Mouse (Mus musculus): ENCODE data around the gene Reln. TPM values are rescaled to one million over a fixed set of nuclear protein-coding genes. Genes with fewer than 3 reads are reported as not detected.

The Reln gene
- polyA plus RNA-seq, 1 experiment from 2014 or later: 10.1 TPM

DNA sequence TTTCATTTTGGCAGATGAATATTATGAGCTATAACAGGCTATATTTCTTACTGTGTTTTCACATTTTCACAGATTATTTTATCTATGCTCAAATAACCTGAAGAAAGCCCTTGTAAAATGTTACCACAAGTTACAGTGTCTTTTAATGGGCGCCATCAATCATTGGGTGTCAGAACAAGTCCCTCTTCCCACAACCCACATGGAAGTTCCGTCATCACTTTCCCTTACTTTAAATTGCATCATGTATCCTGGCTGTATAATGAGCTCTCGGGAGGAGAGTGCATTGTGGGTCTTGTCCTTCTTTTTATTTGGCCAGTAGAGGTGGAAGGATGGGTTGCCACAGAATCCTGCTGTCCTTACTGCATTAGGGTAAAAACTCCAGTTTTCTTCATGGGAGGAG lies 434.8 kb downstream of the Reln start:
- Histone ChIP-seq H3K9me3 (ENCODE audit: control insufficient read depth, low read length) (no peaks in the 10 kb centered on the region), H3K4me3 (ENCODE audit: low read depth, low read length) (no peak overlapping the region), H3K36me3 (ENCODE audit: control insufficient read depth, insufficient read depth, low read length) (no peaks in the 10 kb centered on the region), H3K27ac (ENCODE audit: low read depth, low read length) (no peak overlapping the region), H3K4me1 (ENCODE audit: control insufficient read depth, insufficient read depth, low read length) (no peaks in the 10 kb centered on the region), H3K27me3 (ENCODE audit: control insufficient read depth, insufficient read depth, low read length) (no peaks in the 10 kb centered on the region), H3K4me2 (no peak overlapping the region), H3K9ac (ENCODE audit: low read length) (no peak overlapping the region)
- no peak for DNase-seq (ENCODE audit: low spot score, missing footprints)
- no peak for ATAC-seq (ENCODE audit: low FRiP score)
- 85% methylated on average over 3 of the region's 3 CpGs for WGBS

DNA sequence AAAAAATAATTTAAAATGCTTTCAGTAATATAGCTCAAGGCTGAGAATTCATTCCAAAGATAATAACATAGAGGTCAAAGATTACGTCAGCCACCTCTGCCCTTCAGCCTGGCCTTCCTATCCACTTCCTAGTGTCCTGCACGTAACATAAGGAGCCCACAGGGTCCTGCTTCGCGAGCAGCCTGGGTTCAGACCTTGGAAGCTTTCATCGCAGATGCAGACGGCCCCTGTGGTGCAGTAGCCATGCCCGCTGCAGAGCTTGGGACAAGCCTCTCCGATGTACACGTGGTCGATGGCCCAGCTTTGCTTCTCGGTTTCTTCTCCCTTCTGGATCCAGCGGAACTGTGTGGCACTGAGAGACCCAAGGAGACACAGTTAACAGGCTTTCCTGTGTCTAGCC lies 443.1 kb downstream of the Reln start:
- no peak overlapping the region for H3K4me3 ChIP-seq (ENCODE audit: low read depth, low read length)
- no peaks in the 10 kb centered on the region for H3K36me3 ChIP-seq (ENCODE audit: control insufficient read depth, insufficient read depth, low read length)
- H3K27ac ChIP-seq (ENCODE audit: low read depth, low read length): no peak overlapping the region
- no peak overlapping the region for H3K9ac ChIP-seq (ENCODE audit: low read length)
- ATAC-seq (ENCODE audit: low FRiP score): no peak
- 63% methylated on average over 12 of the region's 12 CpGs for WGBS
- H3K4me1 ChIP-seq (ENCODE audit: control insufficient read depth, insufficient read depth, low read length): no peaks in the 10 kb centered on the region
- H3K9me3 ChIP-seq (ENCODE audit: control insufficient read depth, low read length): no peaks in the 10 kb centered on the region
- no peaks in the 10 kb centered on the region for H3K27me3 ChIP-seq (ENCODE audit: control insufficient read depth, insufficient read depth, low read length)
- DNase-seq (ENCODE audit: low spot score, missing footprints): no peak
- no peak overlapping the region for H3K4me2 ChIP-seq

DNA sequence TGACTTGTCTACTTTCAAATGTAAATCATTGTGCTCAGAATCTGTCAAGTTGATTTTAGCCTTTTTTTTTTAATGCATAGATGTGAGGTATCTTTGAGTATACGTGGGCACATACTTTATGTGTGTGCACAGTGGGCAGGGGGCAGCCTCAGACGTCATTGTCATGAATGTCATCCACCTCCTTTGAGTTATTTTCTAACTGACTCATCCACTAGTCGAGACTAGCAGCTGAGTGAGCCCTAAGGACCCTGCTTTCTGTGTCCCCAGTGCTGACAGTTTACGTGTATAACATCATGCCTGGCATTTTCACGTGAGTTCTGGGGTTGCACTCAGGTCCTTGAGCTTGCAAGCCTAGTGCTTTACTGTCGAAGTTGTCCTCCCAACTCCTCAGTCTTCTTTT lies 443.6 kb downstream of the Reln start:
- no peak overlapping the region for H3K4me3 ChIP-seq (ENCODE audit: low read depth, low read length)
- no peaks in the 10 kb centered on the region for H3K27me3 ChIP-seq (ENCODE audit: control insufficient read depth, insufficient read depth, low read length)
- ATAC-seq (ENCODE audit: low FRiP score) (no peak), DNase-seq (ENCODE audit: low spot score, missing footprints) (no peak)
- H3K4me2 ChIP-seq: no peak overlapping the region
- WGBS: 80% methylated on average over 6 of the region's 6 CpGs
- H3K4me1 ChIP-seq (ENCODE audit: control insufficient read depth, insufficient read depth, low read length): no peaks in the 10 kb centered on the region
- H3K27ac ChIP-seq (ENCODE audit: low read depth, low read length): no peak overlapping the region
- H3K36me3 ChIP-seq (ENCODE audit: control insufficient read depth, insufficient read depth, low read length): no peaks in the 10 kb centered on the region
- no peaks in the 10 kb centered on the region for H3K9me3 ChIP-seq (ENCODE audit: control insufficient read depth, low read length)
- no peak overlapping the region for H3K9ac ChIP-seq (ENCODE audit: low read length)

DNA sequence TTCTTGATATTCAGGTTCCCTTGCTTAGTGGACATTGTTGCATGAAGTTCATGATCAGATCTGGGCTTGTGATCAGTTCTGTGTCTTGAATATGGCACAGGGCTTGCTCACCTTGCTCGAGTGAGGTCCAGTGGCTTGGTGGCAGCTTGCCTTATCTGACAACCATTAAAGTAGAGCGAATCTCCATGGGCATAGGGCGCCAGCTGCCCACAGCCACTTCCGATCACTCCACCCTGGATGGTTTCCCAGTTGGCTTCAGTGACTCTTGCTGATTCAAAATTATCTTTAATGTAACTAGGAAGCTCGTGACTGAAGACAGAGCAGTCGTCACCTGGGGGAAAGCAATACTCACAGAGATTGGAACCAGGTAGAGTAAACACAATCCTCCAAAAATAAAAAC lies 445.6 kb downstream of the Reln start:
- 92% methylated on average over 6 of the region's 6 CpGs for WGBS
- DNase-seq (ENCODE audit: low spot score, missing footprints): no peak

DNA sequence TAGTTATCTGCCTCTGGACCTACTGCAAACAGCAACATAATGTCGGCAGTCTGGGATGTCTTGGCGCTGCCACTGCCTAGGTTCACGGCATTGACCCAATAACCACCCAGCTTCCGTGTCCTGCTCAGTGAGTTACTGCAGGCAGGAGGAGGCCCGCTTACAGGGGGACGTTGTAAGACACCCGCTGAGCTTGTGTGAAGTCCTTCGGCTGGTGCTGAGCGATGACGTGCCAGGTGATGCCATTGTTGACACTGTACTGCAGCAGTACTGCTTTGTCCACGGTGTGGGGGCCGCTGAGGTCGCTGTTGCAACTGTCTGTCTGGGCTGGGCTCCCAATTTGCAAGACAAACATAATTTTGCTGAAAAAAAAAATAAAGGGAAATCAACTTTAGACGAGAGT lies 447.9 kb downstream of the Reln start:
- Histone ChIP-seq H3K27ac (ENCODE audit: low read depth, low read length) (no peak overlapping the region), H3K4me1 (ENCODE audit: control insufficient read depth, insufficient read depth, low read length) (no peaks in the 10 kb centered on the region), H3K9ac (ENCODE audit: low read length) (no peak overlapping the region), H3K4me3 (ENCODE audit: low read depth, low read length) (no peak overlapping the region), H3K4me2 (no peak overlapping the region), H3K9me3 (ENCODE audit: control insufficient read depth, low read length) (no peaks in the 10 kb centered on the region), H3K27me3 (ENCODE audit: control insufficient read depth, insufficient read depth, low read length) (no peaks in the 10 kb centered on the region), H3K36me3 (ENCODE audit: control insufficient read depth, insufficient read depth, low read length) (no peaks in the 10 kb centered on the region)
- DNase-seq (ENCODE audit: low spot score, missing footprints): no peak
- 80% methylated on average over 14 of the region's 14 CpGs for WGBS
- no peak for ATAC-seq (ENCODE audit: low FRiP score)

More for the DNA sequence above, 445.6 kb downstream of the Reln start:
- no peaks in the 10 kb centered on the region for H3K36me3 ChIP-seq (ENCODE audit: control insufficient read depth, insufficient read depth, low read length)
- ATAC-seq (ENCODE audit: low FRiP score): no peak
- H3K4me2 ChIP-seq: no peak overlapping the region
- no peaks in the 10 kb centered on the region for H3K9me3 ChIP-seq (ENCODE audit: control insufficient read depth, low read length)
- H3K27ac ChIP-seq (ENCODE audit: low read depth, low read length): no peak overlapping the region
- H3K4me3 ChIP-seq (ENCODE audit: low read depth, low read length): no peak overlapping the region
- no peaks in the 10 kb centered on the region for H3K4me1 ChIP-seq (ENCODE audit: control insufficient read depth, insufficient read depth, low read length)
- H3K27me3 ChIP-seq (ENCODE audit: control insufficient read depth, insufficient read depth, low read length): no peaks in the 10 kb centered on the region
- H3K9ac ChIP-seq (ENCODE audit: low read length): no peak overlapping the region

DNA sequence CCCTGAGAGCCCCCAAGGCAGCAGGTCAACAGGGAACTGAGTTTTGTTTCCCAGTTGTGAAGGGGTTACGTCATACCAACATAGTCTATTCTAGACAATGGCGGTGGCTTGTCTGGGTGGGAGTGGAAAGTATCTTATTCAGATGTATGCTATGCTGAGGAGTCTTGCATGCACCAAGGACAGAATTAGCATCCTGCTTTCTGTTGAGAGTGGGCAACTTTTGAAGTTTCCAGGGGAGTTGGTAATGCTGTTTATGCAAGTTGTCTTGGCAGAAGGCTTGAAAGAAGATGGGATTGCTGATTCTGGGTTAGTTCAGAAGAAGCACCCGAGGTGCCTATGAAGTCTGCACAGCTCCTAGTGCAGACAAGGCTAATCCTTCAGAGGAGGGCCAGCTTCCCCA lies 450.3 kb downstream of the Reln start:
- Histone ChIP-seq H3K4me2 (no peak overlapping the region), H3K4me1 (ENCODE audit: control insufficient read depth, insufficient read depth, low read length) (no peaks in the 10 kb centered on the region), H3K9me3 (ENCODE audit: control insufficient read depth, low read length) (no peaks in the 10 kb centered on the region), H3K27ac (ENCODE audit: low read depth, low read length) (no peak overlapping the region), H3K36me3 (ENCODE audit: control insufficient read depth, insufficient read depth, low read length) (no peaks in the 10 kb centered on the region), H3K9ac (ENCODE audit: low read length) (no peak overlapping the region), H3K27me3 (ENCODE audit: control insufficient read depth, insufficient read depth, low read length) (no peaks in the 10 kb centered on the region), H3K4me3 (ENCODE audit: low read depth, low read length) (no peak overlapping the region)
- WGBS: 86% methylated on average over 3 of the region's 3 CpGs
- ATAC-seq (ENCODE audit: low FRiP score) (no peak), DNase-seq (ENCODE audit: low spot score, missing footprints) (no peak)

DNA sequence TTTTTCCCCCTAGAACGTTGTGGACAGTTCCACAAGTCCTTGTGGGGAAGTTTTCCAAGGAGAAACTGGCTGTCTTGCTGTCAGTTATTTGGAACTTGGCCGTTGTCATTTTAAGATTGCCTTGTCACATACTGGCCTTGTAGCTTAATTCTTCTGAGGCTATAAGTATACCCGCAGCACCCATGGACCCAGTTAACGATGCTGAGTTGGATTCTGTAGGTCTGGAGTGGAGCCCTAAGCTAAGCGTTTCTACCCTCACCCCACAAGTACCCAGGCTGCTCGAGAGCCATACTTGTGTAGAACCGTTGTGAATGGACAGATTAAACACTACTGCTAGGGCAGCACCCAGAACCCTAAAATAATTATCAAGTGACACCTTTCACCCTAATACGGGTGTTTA lies 477.8 kb downstream of the Reln start:
- H3K36me3 ChIP-seq (ENCODE audit: control insufficient read depth, insufficient read depth, low read length): no peaks in the 10 kb centered on the region
- H3K27ac ChIP-seq (ENCODE audit: low read depth, low read length): no peak overlapping the region
- DNase-seq (ENCODE audit: low spot score, missing footprints) (no peak), ATAC-seq (ENCODE audit: low FRiP score) (no peak)
- no peak overlapping the region for H3K4me3 ChIP-seq (ENCODE audit: low read depth, low read length)
- no peak overlapping the region for H3K9ac ChIP-seq (ENCODE audit: low read length)
- WGBS: 64% methylated on average over 8 of the region's 8 CpGs
- H3K27me3 ChIP-seq (ENCODE audit: control insufficient read depth, insufficient read depth, low read length): no peaks in the 10 kb centered on the region
- H3K4me2 ChIP-seq: no peak overlapping the region
- peaks cover 8% of the 10 kb centered on the region for H3K4me1 ChIP-seq (ENCODE audit: control insufficient read depth, insufficient read depth, low read length)
- H3K9me3 ChIP-seq (ENCODE audit: control insufficient read depth, low read length): no peaks in the 10 kb centered on the region

DNA sequence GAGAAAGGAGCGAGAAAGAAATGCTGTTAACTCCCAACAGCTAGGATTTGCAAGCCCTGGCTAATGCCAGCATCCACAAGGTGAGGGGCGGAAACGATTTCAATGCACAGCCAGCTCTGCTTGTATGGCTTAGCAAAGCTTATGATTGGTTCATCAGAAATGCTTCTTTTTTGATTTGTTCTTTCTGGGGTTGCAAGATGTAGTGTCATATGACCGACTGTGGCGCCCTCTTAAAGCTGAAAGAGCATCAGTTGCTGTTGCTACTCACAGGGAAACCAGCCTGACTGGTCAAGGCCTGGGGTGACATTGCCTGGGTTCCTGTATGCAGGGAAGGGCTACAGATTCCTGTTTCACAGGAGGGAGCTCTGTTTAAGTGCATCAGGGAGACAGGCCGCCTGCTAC lies 478.2 kb downstream of the Reln start:
- H3K9ac ChIP-seq (ENCODE audit: low read length): no peak overlapping the region; the same call in 1 of the 2 replicates
- H3K4me3 ChIP-seq (ENCODE audit: low read depth, low read length): peak overlapping the region; percentile 9; the same call in 1 of the 2 replicates
- H3K4me2 ChIP-seq: peak overlapping the region; percentile 45
- DNase-seq (ENCODE audit: low spot score, missing footprints) (peak; percentile 90), ATAC-seq (ENCODE audit: low FRiP score) (peak; percentile 52; the same call in 1 of the 2 replicates)
- peaks cover 8% of the 10 kb centered on the region for H3K4me1 ChIP-seq (ENCODE audit: control insufficient read depth, insufficient read depth, low read length)
- H3K9me3 ChIP-seq (ENCODE audit: control insufficient read depth, low read length): no peaks in the 10 kb centered on the region
- no peaks in the 10 kb centered on the region for H3K36me3 ChIP-seq (ENCODE audit: control insufficient read depth, insufficient read depth, low read length)
- no peak overlapping the region for H3K27ac ChIP-seq (ENCODE audit: low read depth, low read length)
- H3K27me3 ChIP-seq (ENCODE audit: control insufficient read depth, insufficient read depth, low read length): no peaks in the 10 kb centered on the region
- 2% methylated on average over 6 of the region's 6 CpGs for WGBS

DNA sequence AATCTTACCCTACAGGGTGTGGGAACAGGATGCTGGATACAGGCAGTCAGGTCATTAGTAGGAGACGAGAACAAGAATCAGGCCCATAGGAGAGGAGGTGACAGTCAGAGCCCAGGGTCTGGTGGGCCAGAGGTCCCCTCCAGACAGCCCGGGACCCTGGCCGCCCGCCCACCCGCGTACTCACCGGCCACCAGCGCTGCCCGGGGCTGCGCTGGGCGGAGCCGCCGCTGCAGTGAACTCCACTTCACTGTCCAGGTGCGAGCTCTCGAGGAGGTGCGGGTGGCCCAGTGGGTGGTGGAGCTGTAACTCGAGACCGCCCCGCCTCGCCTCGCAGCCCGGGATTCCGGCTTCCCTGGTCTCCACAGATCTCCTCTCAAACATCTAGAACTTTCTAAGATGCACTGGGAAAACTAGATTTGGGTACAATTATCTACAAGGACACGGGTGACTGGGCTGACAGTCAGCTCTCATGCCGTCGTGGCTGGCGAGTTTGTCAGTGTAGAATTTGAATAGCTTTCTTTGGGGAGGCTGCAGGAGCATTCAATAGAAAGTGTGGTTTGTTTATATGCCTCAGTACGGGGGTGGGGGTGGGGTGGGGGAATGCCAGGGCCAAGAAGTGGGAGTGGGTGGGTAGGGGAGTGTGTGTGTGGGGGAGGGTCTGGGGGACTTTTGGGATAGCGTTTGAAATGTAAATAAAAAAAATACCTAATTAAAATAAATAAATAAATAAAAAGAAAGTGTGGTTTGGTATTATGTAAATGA lies 479.0 kb downstream of the Reln start, which contains the start of gene Slc26a5:
Gene Slc26a5, minus strand, starts transcription at position 259 of the 762 bp plus-strand sequence.
- H3K27ac ChIP-seq (ENCODE audit: low read depth, low read length): no peak within 1 kb of the TSS
- peak; percentile 67 for ATAC-seq (ENCODE audit: low FRiP score)
- no peaks in the 10 kb centered on the region for H3K27me3 ChIP-seq (ENCODE audit: control insufficient read depth, insufficient read depth, low read length)
- peaks cover 8% of the 10 kb centered on the region for H3K4me1 ChIP-seq (ENCODE audit: control insufficient read depth, insufficient read depth, low read length)
- whole genome bisulfite sequencing: 2% methylated on average over 29 of the region's 29 CpGs
- H3K9me3 ChIP-seq (ENCODE audit: control insufficient read depth, low read length): no peaks in the 10 kb centered on the region
- H3K36me3 ChIP-seq (ENCODE audit: control insufficient read depth, insufficient read depth, low read length): no peaks in the 10 kb centered on the region
- H3K4me3 ChIP-seq (ENCODE audit: low read depth, low read length): peak within 1 kb of the TSS; percentile 13
- DNase-seq (ENCODE audit: low spot score, missing footprints): peak; percentile 84
- peak within 1 kb of the TSS; percentile 9; the same call in 1 of the 2 replicates for H3K9ac ChIP-seq (ENCODE audit: low read length)
- peak within 1 kb of the TSS; percentile 45 for H3K4me2 ChIP-seq
